Mouse (Mus musculus) small intestine, adult 2 months (tissue): ENCODE measurements around the gene Slpi.

ENCODE experiments used
- CTCF ChIP-seq: fragments of 200-500 bp; IDR thresholded peaks from 2 replicates; pipeline ENCODE4 v1.5.1; 2012; ENCODE audit warnings: low read depth, mild to moderate bottlenecking, control low read depth, inconsistent platforms, low read length, moderate library complexity, mixed read lengths; ENCODE audit not compliant: insufficient replicate concordance, insufficient read length; ENCODE audit errors: extremely low read depth
- POLR2A ChIP-seq: fragments of 200-500 bp; IDR thresholded peaks from 2 replicates; pipeline ENCODE4 v1.6.1; 2012; ENCODE audit warnings: low read depth, mild to moderate bottlenecking, control low read depth, inconsistent platforms, low read length, moderate library complexity

DNA sequence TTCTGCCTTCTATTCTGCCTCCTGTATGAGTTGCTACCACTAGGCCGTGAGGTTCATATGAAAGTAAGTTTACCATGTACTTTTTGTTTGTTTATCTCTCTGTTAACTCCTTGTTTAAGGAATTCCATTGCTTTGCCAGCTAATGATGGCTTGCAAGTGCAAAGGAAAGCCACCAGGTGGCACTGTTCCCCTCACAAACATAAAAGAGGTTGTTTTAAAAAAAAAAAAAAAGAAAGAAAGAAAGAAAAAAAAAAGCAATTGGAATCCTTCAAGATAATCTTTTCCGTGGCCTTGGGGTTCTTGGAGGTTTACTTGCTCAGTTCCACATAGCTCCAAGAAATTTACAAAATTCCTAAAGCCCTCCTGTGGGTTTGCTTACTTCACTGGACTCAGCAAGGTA, 28.3 kb upstream of the Slpi start:
- no peak for TF ChIP-seq CTCF
- TF ChIP-seq POLR2A, result no peak
